Mouse (Mus musculus): Measurements from ENCODE around the gene Gm37240.
A peak's percentile ranks its signal among the peaks of the same experiment; 100 is the strongest.

Gene Gm37240

GRCm38 (mm10) chr3:85677952-85678351 lies 209.4 kb downstream of the Gm37240 start:
- no peak for DNase-seq

GRCm38 (mm10) chr3:85677133-85677532 lies 210.2 kb downstream of the Gm37240 start:
- no peak for DNase-seq

GRCm38 (mm10) chr3:85669844-85670243 lies 217.5 kb downstream of the Gm37240 start:
- no peak for DNase-seq

GRCm38 (mm10) chr3:85667683-85668082 lies 219.6 kb downstream of the Gm37240 start:
- no peak for DNase-seq

- DNase-seq, result no peak
These were observed 220.6 kb downstream of the Gm37240 start for GRCm38 (mm10) chr3:85666736-85667135.

GRCm38 (mm10) chr3:85666166-85666565 lies 221.2 kb downstream of the Gm37240 start:
- peak; percentile 26 to 61 for DNase-seq

GRCm38 (mm10) chr3:85664591-85665171 lies 222.6 kb downstream of the Gm37240 start:
- peak in 1 of 2 experiments; percentile 42 for DNase-seq

- DNase-seq, result peak; percentile 31 to 68
These were observed 223.5 kb downstream of the Gm37240 start for GRCm38 (mm10) chr3:85663826-85664225.

- no peak for DNase-seq
These were observed 225.1 kb downstream of the Gm37240 start for GRCm38 (mm10) chr3:85661926-85662813.

GRCm38 (mm10) chr3:85659681-85660080 lies 227.6 kb downstream of the Gm37240 start:
- DNase-seq, result no peak

- no peak for DNase-seq
These were observed 231.8 kb downstream of the Gm37240 start for GRCm38 (mm10) chr3:85655538-85655937.

- DNase-seq, result no peak
These were observed 234.3 kb downstream of the Gm37240 start for GRCm38 (mm10) chr3:85652727-85653665.

GRCm38 (mm10) chr3:85649176-85649575 lies 238.1 kb downstream of the Gm37240 start:
- no peak for DNase-seq

GRCm38 (mm10) chr3:85645517-85646004 lies 241.8 kb downstream of the Gm37240 start:
- DNase-seq, result no peak

GRCm38 (mm10) chr3:85644814-85645213 lies 242.5 kb downstream of the Gm37240 start:
- no peak for DNase-seq

- no peak for DNase-seq
These were observed 245.6 kb downstream of the Gm37240 start for GRCm38 (mm10) chr3:85641751-85642150.

GRCm38 (mm10) chr3:85636716-85637447 lies 250.4 kb downstream of the Gm37240 start:
- no peak for DNase-seq

GRCm38 (mm10) chr3:85635591-85635990 lies 251.7 kb downstream of the Gm37240 start:
- DNase-seq, result no peak

GRCm38 (mm10) chr3:85635126-85635419 lies 252.2 kb downstream of the Gm37240 start:
- no peak for DNase-seq

- no peak for DNase-seq
These were observed 252.8 kb downstream of the Gm37240 start for GRCm38 (mm10) chr3:85634389-85635125.

- no peak for DNase-seq
These were observed 253.6 kb downstream of the Gm37240 start for GRCm38 (mm10) chr3:85633733-85634132.
